Mouse (Mus musculus): ENCODE data around the gene Aimp1. TPM values are rescaled to one million over a fixed set of nuclear protein-coding genes. Genes with fewer than 3 reads are reported as not detected.

Gene Aimp1
- total and polyA plus RNA-seq, 3 experiments = 158 to 206 TPM; not detected in 1

GRCm38 (mm10) chr3:132628741-132629140 lies 55.4 kb downstream of the Aimp1 start:
- Histone ChIP-seq H3K79me2 (ENCODE audit: control insufficient read depth, insufficient read depth, low read length, poor library complexity) (no peaks in the 10 kb centered on the region), H3K9me3 (replicated peaks; ENCODE audit: insufficient read depth, low read length) (no peaks in the 10 kb centered on the region), H3K4me3 (ENCODE audit: control insufficient read depth in 1 of 2, insufficient read depth in 1 of 2, low read depth in 2 of 2, low read length in 2 of 2) (no peak overlapping the region), H3K9ac (ENCODE audit: control insufficient read depth, low read depth, low read length, poor library complexity, severe bottlenecking) (no peak overlapping the region), H3K27ac (ENCODE audit: control insufficient read depth, low read depth, low read length) (no peak overlapping the region), H3K4me1 (ENCODE audit: control insufficient read depth in 1 of 2, insufficient read depth in 2 of 2, low read length in 2 of 2) (no peaks in the 10 kb centered on the region), H3K27me3 (ENCODE audit: control insufficient read depth in 1 of 2, insufficient read depth in 2 of 2, low read length in 2 of 2) (no peaks in the 10 kb centered on the region), H3K36me3 (ENCODE audit: control insufficient read depth in 1 of 2, insufficient read depth in 2 of 2, low read length in 2 of 2) (no peaks in the 10 kb centered on the region)
- no peak for DNase-seq (ENCODE audit: low read depth, low spot score)
- TF ChIP-seq POLR2AphosphoS2 (IDR thresholded peaks at IDR 0.05; ENCODE audit: low read length) = no peak
- no peak for TF ChIP-seq MYC (IDR thresholded peaks at IDR 0.05; ENCODE audit: low read depth, low read length)
- TF ChIP-seq USF2 (IDR thresholded peaks at IDR 0.05; ENCODE audit: borderline replicate concordance in 1 of 2, insufficient read depth in 1 of 2, low read depth in 1 of 2, low read length in 2 of 2) = no peak
- no peak for TF ChIP-seq EP300 (IDR thresholded peaks at IDR 0.05; ENCODE audit: low read depth in 1 of 2, low read length in 2 of 2)

Other genes starting within 250 kb of the Aimp1 start
- not detected in 2 replicates for gene Gimd1, start 54.5 kb downstream of the Aimp1 start, total RNA-seq (2012; rRNA removed)
- gene Gimd1, start 54.5 kb downstream of the Aimp1 start, polyA plus RNA-seq (2012; ENCODE audit: insufficient read depth in 1 of 2, insufficient read length in 2 of 2, low read depth in 1 of 2, low replicate concordance in 2 of 2, missing spikeins in 1 of 2) = not detected
- 6.5 and 7.5 TPM in 2 replicates for gene Tbck, start 226 bp downstream of the Aimp1 start, total RNA-seq (2012; rRNA removed)
- 1 to 10 TPM in 1 of 2 experiments, not detected in 1; 4.6 TPM for gene Tbck, start 226 bp downstream of the Aimp1 start, polyA plus RNA-seq (2012; ENCODE audit: insufficient read depth in 1 of 2, insufficient read length in 2 of 2, low read depth in 1 of 2, low replicate concordance in 2 of 2, missing spikeins in 1 of 2)

Data from MEL (cell line).